ENCODE assay signal across 10 mouse cellular contexts in the genomic region with DNA sequence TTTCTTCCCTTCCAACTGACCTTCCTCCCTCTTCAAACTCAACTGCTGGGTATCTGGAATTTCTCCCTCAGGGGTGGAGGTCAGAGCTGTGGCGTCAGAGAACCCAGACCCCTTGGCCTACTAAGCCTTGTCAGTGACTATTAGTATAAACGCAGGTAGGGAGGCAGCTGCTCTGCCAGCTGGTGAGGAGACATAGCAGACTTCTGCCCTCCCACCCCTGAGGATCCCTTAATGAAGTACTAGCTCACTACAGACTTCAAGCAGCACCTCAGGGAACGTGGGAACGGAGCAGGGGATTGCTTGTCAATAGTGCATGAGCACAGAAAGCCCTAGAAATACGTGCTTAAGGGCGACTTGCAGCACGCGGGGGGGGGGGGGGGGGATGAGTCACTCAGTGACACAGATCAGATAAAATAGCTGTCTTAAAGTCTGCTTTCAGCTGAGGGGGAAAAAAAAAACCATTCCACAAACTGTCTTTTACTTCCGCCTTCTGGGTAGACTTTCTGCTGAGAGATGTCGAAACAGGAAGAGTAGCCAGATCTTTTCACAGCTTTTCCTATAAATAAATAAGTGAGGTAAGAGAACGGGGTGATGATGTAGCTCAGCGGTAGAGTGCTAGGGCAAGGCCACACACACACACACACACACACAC.
DNase-seq lines count a peak whose midpoint lies in the region; ATAC-seq lines count a peak whose summit lies in the region.
"Had no signal": no experiment of that assay in that cellular context is flagged by ENCODE, and none has a peak within 500 bp of the region (broad histone marks: within the 10 kb centered on the region; RNA-seq: fewer than 3 reads in every experiment).

No protein-coding gene starts in this region.

- WGBS in embryonic facial prominence, embryonic 10.5 days: 51% methylated on average over 12 of the region's 12 CpGs
- 11% methylated on average over 11 of the region's 12 CpGs for WGBS in liver, embryonic 16.5 days (ENCODE audit: insufficient replicate concordance)

- H3K4me3 ChIP-seq in embryonic facial prominence, embryonic 10.5 days: no peak overlapping the region
- H3K4me3 ChIP-seq in liver, embryonic 16.5 days (ENCODE audit: low read depth, low read length): no peak overlapping the region
- H3K4me3 ChIP-seq: embryonic facial prominence, embryonic 13.5 days; neural tube, embryonic 12.5 days had no signal

- H3K4me2 ChIP-seq in liver, embryonic 16.5 days (ENCODE audit: low read depth, low read length): 0 out of 2 replicates have a peak overlapping the region, but pooled peaks have one; percentile 1
- H3K4me2 ChIP-seq: neural tube, embryonic 12.5 days had no signal

- DNase-seq in layer of hippocampus, adult 9-11 months: peak; percentile 71
- no peak for DNase-seq in layer of hippocampus, postnatal 25 days (ENCODE audit: extremely low spot score in 1 of 2, low spot score in 1 of 2)
- DNase-seq in MEL-GATA-1-ER (ENCODE audit: extremely low read depth, low read depth): peak; percentile 90
- peak; percentile 25 for DNase-seq in embryonic facial prominence, embryonic 10.5 days (ENCODE audit: low spot score)
- peak; percentile 72 for DNase-seq in telencephalon, adult 2 months (ENCODE audit: low read depth, low spot score)
- DNase-seq in gastrocnemius, postnatal 36 days: no peak
- DNase-seq in cerebellum, adult 18-20 months: no peak

- intact Hi-C loops in gastrocnemius, postnatal 36 days (cut with DNase I): no loop called here

- no peaks in the 10 kb centered on the region for H3K9me3 ChIP-seq in embryonic facial prominence, embryonic 10.5 days
- H3K9me3 ChIP-seq in liver, embryonic 16.5 days (replicated peaks; ENCODE audit: control insufficient read depth, low read length): no peaks in the 10 kb centered on the region
- H3K9me3 ChIP-seq: embryonic facial prominence, embryonic 13.5 days; neural tube, embryonic 12.5 days had no signal

- peaks cover 7% of the 10 kb centered on the region for H3K4me1 ChIP-seq in embryonic facial prominence, embryonic 10.5 days
- peaks cover 3% of the 10 kb centered on the region; the same call in 1 of the 2 replicates for H3K4me1 ChIP-seq in liver, embryonic 16.5 days (ENCODE audit: control insufficient read depth, low read depth, low read length)
- H3K4me1 ChIP-seq: neural tube, embryonic 12.5 days had no signal

- H3K27me3 ChIP-seq in embryonic facial prominence, embryonic 10.5 days (replicated peaks; ENCODE audit: low read depth, poor library complexity, severe bottlenecking): no peaks in the 10 kb centered on the region
- H3K27me3 ChIP-seq in liver, embryonic 16.5 days (ENCODE audit: control insufficient read depth, insufficient read depth, low read depth, low read length): no peaks in the 10 kb centered on the region
- H3K27me3 ChIP-seq: embryonic facial prominence, embryonic 13.5 days; neural tube, embryonic 12.5 days had no signal

- H3K27ac ChIP-seq in embryonic facial prominence, embryonic 10.5 days (replicated peaks): 0 out of 2 replicates have a peak overlapping the region, but pooled peaks have one; percentile 25
- H3K27ac ChIP-seq in liver, embryonic 16.5 days (ENCODE audit: low read length): peak overlapping the region; percentile 45; the same call in 1 of the 2 replicates
- H3K27ac ChIP-seq: embryonic facial prominence, embryonic 13.5 days; neural tube, embryonic 12.5 days had no signal

- H3K9ac ChIP-seq in liver, embryonic 16.5 days (ENCODE audit: low read depth, low read length): no peak overlapping the region
- H3K9ac ChIP-seq: embryonic facial prominence, embryonic 13.5 days; neural tube, embryonic 12.5 days had no signal

- H3K36me3 ChIP-seq in embryonic facial prominence, embryonic 10.5 days (replicated peaks): no peaks in the 10 kb centered on the region
- H3K36me3 ChIP-seq in liver, embryonic 16.5 days (ENCODE audit: control insufficient read depth, insufficient read depth): no peaks in the 10 kb centered on the region
- H3K36me3 ChIP-seq: embryonic facial prominence, embryonic 13.5 days; neural tube, embryonic 12.5 days had no signal

- ATAC-seq in liver, embryonic 16.5 days (ENCODE audit: low read depth): peak; percentile 54; the same call in 1 of the 2 replicates

Comparison
In these comparisons a context has a peak if more than half of its experiments do, and no peak if none do; other contexts are left out.
1. DNase-seq: peak in layer of hippocampus, adult 9-11 months (single experiment), MEL-GATA-1-ER (single experiment), embryonic facial prominence, embryonic 10.5 days (single experiment) and telencephalon, adult 2 months (single experiment); none in layer of hippocampus, postnatal 25 days (0 of 2), gastrocnemius, postnatal 36 days (0 of 2) and cerebellum, adult 18-20 months (0 of 2).